Mouse (Mus musculus) limb, embryonic 14.5 days (tissue): ENCODE measurements around the gene Vps72. TPM values are rescaled to one million over a fixed set of nuclear protein-coding genes. Genes with fewer than 3 reads are reported as not detected.
"Not testable (repeated sequence)": the region's sequence is repeated elsewhere in the genome, so short reads cannot be mapped to it uniquely, and the experiment has no call there.

Experiments used
- ATAC-seq: fragments of 200-750 bp; cut with Nextera tagmentation; 2 replicates; pipeline ENCODE4 v1.8.0; 2017; ENCODE audit warnings: low read depth, moderate number of reproducible peaks, moderate TSS enrichment; ENCODE audit not compliant: low FRiP score
- DNase-seq: peaks from one replicate; pipeline ENCODE4 v3.0.0-alpha.2; 2015; ENCODE audit warnings: low spot score
- H3K27ac ChIP-seq: fragments of 300-500 bp; sonication (generic); replicated peaks from 2 replicates; pipeline ENCODE4 v1.5.1; 2014; ENCODE audit warnings: low read depth, mild to moderate bottlenecking, low read length, moderate library complexity, mixed read lengths
- H3K27me3 ChIP-seq: fragments of 300-500 bp; sonication (generic); 2 replicates; pipeline ENCODE4 v1.6.1; 2014; ENCODE audit warnings: low read length, mixed read lengths; ENCODE audit not compliant: control insufficient read depth, insufficient read depth
- H3K36me3 ChIP-seq: fragments of 300-500 bp; sonication (generic); 2 replicates; pipeline ENCODE4 v1.6.1; 2014; ENCODE audit warnings: mild to moderate bottlenecking, low read length, moderate library complexity, mixed read lengths; ENCODE audit not compliant: control insufficient read depth, insufficient read depth
- H3K4me1 ChIP-seq: fragments of 300-500 bp; sonication (generic); 2 replicates; pipeline ENCODE4 v1.6.1; 2014; ENCODE audit warnings: antibody characterized with exemption, low read length, mixed read lengths; ENCODE audit not compliant: control insufficient read depth, insufficient read depth
- H3K4me2 ChIP-seq: fragments of 300-500 bp; sonication (generic); replicated peaks from 2 replicates; pipeline ENCODE4 v1.6.1; 2014; ENCODE audit warnings: low read depth, mild to moderate bottlenecking, low read length, moderate library complexity; ENCODE audit not compliant: severe bottlenecking
- H3K4me3 ChIP-seq: fragments of 300-500 bp; sonication (generic); replicated peaks from 2 replicates; pipeline ENCODE4 v1.5.1; 2014; ENCODE audit warnings: low read length
- H3K9ac ChIP-seq: fragments of 300-500 bp; sonication (generic); 2 replicates; pipeline ENCODE4 v1.6.1; 2014; ENCODE audit warnings: mild to moderate bottlenecking, low read depth, low read length, moderate library complexity; ENCODE audit not compliant: severe bottlenecking
- H3K9me3 ChIP-seq: fragments of 300-500 bp; sonication (generic); 2 replicates; pipeline ENCODE4 v1.6.1; 2016; ENCODE audit warnings: low read length; ENCODE audit not compliant: control insufficient read depth
- POLR2A ChIP-seq: fragments of 200-500 bp; IDR thresholded peaks from 2 replicates; pipeline ENCODE4 v1.8.0; 2012; ENCODE audit warnings: inconsistent platforms, mild to moderate bottlenecking, moderate library complexity, borderline replicate concordance; ENCODE audit not compliant: insufficient read depth, insufficient read length; ENCODE audit errors: extremely low read depth
- WGBS: fragments of 180-500 bp; shearing (Covaris S2); extraction: QIAGEN DNeasy Blood & Tissue Kit; methylation state at CpG from one replicate; pipeline ENCODE4 v1.1.7; 2014; 5-methylcytosine and 5-hydroxymethylcytosine counted together
- polyA plus RNA-seq, 2 experiments: library from polyadenylated mRNA; depleted of rRNA in 1 of 2; stranded (reverse) in 1 of 2; unstranded in 1 of 2; fragments of >200 nt; fragmentation: Nextera tagmentation in 1 of 2; extraction: Ambion mirVana in 1 of 2; gene quantifications; 2 replicates each; pipeline versions ENCODE4 v1.2.1 to v1.2.3; 2012 to 2014

Gene Vps72
- polyA plus RNA-seq, 2 experiments: 130 to 141 TPM

DNA sequence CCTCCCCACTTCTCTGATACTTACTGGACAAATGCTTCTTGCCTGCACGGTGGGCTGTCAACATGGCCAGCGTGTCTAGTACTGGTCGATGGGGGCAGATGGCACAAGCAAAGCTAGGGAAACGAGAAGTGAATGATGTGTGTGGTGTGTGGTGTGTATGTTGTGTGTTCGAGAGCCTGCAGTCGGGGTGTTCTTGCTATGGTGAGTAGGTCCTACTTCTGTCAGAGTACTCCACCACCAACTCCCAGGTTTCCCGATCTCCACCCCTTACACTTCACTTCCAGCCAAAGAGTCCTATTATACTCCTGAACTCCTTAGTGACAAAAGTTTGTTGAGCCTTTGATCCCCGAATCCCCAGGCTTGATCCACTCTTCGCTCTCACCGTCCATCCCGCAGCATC is 22.4 kb downstream of the Vps72 start:
- Histone ChIP-seq H3K4me2 (peak overlapping the region; percentile 70), H3K36me3 (peaks cover 21% of the 10 kb centered on the region), H3K4me3 (peak overlapping the region; percentile 72), H3K27ac (peak overlapping the region; percentile 76; the same call in 1 of the 2 replicates), H3K4me1 (peaks cover 11% of the 10 kb centered on the region; the same call in 1 of the 2 replicates), H3K27me3 (no peaks in the 10 kb centered on the region), H3K9ac (peak overlapping the region; percentile 73), H3K9me3 (no peaks in the 10 kb centered on the region)
- no peak for TF ChIP-seq POLR2A
- 55% methylated on average over 11 of the region's 11 CpGs for WGBS
- ATAC-seq (no peak), DNase-seq (no peak)

DNA sequence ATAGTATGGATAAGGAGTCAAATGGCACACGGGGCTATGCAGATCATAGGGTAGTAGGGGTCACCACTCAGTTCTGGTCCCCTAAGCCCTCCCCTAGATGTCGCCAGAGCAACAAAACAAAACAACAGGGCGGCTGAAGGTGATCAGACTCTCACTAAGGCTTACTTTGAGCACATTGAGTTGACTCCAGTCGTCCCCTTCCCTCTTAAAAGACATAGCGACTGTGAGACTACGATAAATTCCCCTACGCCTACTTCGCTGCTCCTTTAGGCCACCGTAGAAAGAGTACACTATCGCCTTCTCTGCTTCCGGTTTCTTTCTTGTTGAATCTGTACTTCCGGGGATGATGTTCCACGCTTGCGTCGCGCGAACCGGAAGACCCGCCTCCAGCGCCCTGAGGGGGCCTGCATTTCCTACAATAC is 22.9 kb downstream of the Vps72 start, which contains the start of the genes Scnm1 and Lysmd1:
Gene Scnm1, minus strand, starts transcription at position 332 of the 422 bp plus-strand sequence.
Gene Lysmd1, plus strand, starts transcription at position 409 of the 422 bp plus-strand sequence.
- no peaks in the 10 kb centered on the region for H3K27me3 ChIP-seq
- WGBS: under 1% methylated on average over 20 of the region's 20 CpGs
- H3K4me1 ChIP-seq: peaks cover 11% of the 10 kb centered on the region; the same call in 1 of the 2 replicates
- peaks cover 21% of the 10 kb centered on the region for H3K36me3 ChIP-seq
- H3K9me3 ChIP-seq: no peaks in the 10 kb centered on the region
- DNase-seq: peak; percentile 96
- peak within 1 kb of the TSS; percentile 76 for H3K27ac ChIP-seq
- TF ChIP-seq POLR2A: no peak
- peak within 1 kb of the TSS; percentile 73 for H3K9ac ChIP-seq
- ATAC-seq: peak; percentile 93
- peak within 1 kb of the TSS; percentile 70 for H3K4me2 ChIP-seq
- H3K4me3 ChIP-seq: peak within 1 kb of the TSS; percentile 72

DNA sequence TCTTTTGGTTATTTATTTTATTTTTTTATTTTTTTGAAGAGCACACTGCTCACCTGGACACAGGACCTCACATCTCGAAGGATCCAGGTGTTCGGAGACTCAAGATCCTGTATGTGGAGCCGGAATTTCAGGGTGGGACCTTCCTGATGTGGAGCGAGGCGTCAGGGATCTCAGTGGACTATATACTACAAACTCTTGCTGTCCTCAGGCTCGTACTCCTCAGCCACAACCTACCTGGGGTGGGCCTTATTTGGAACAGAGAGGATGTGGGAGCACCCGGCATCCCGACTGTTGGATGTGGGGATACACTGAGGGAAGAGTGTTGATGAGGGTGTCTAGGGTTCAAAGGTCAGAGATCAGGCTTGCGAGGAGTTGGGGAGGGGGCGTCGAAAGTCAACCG is 23.3 kb downstream of the Vps72 start:
- H3K27me3 ChIP-seq, H3K9ac ChIP-seq, DNase-seq, H3K9me3 ChIP-seq, H3K4me2 ChIP-seq, H3K27ac ChIP-seq: not testable (repeated sequence)
- ATAC-seq: peak; percentile 20; the same call in 1 of the 2 replicates
- Histone ChIP-seq H3K36me3 (peaks cover 16% of the 10 kb centered on the region), H3K4me1 (peaks cover 11% of the 10 kb centered on the region; the same call in 1 of the 2 replicates), H3K4me3 (peak overlapping the region; percentile 72)
- no CpG with 5 or more reads among the region's 12 CpGs for WGBS

DNA sequence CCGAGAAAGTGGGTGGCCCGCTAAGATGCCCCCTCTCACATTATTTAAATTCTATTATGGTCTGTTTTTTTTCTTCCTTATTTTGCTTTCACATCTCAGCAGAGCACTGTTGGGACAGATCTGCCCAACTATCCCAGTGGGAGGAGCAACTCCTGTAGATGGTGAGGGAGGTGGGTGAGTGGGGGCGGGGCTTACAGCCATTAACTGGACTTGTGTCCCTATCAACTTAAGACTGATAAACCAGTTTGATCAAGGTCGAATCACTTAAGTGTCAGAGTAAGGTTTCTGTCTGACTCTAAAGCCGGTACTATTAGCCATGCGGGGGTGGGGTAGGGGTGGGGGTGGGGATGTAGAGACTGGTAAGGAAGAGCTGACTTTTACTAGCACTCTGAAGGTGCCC is 24.2 kb downstream of the Vps72 start:
- DNase-seq: no peak
- no peak overlapping the region for H3K27ac ChIP-seq
- H3K27me3 ChIP-seq: no peaks in the 10 kb centered on the region
- ATAC-seq: no peak
- no peak overlapping the region for H3K9ac ChIP-seq
- peak overlapping the region; percentile 55 for H3K4me2 ChIP-seq
- TF ChIP-seq POLR2A: no peak
- peaks cover 16% of the 10 kb centered on the region; the same call in 1 of the 2 replicates for H3K36me3 ChIP-seq
- peaks cover 11% of the 10 kb centered on the region; the same call in 1 of the 2 replicates for H3K4me1 ChIP-seq
- peak overlapping the region; percentile 34 for H3K4me3 ChIP-seq
- 25% methylated on average over 6 of the region's 6 CpGs for WGBS
- no peaks in the 10 kb centered on the region for H3K9me3 ChIP-seq

DNA sequence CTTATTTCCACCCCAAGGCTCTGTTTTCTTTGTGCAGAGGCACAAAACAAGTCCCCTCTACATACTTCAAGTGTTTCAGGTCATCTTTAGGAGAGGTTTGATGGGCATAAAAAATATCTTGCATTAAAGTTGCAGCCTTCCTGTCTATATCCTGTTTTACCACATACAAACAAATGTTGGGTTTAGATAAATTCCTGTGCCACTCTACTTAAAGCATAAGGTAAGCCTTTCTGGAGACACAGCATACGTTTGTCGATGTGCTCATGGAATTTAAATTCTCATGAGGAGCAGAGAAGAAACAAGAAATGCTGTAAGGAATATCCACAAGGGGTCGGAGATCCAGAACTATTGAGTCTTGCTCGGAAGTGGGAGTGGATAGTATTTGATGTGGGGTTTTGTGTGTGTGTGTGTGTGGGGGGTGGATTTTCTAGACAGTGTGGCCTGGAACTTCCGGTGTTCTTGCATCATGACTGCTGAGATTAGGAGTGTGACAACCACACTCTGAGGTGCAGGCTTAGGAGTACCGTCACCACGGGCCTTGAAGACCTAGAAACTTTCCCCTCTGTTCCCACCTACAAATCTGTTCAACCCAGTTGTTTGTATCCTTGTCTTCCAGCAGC is 24.7 kb downstream of the Vps72 start:
- Histone ChIP-seq H3K9me3 (no peaks in the 10 kb centered on the region), H3K9ac (no peak overlapping the region), H3K4me1 (peaks cover 11% of the 10 kb centered on the region; the same call in 1 of the 2 replicates), H3K27ac (no peak overlapping the region), H3K4me2 (peak overlapping the region; percentile 55), H3K36me3 (peaks cover 17% of the 10 kb centered on the region), H3K27me3 (no peaks in the 10 kb centered on the region), H3K4me3 (peak overlapping the region; percentile 34)
- DNase-seq: no peak
- WGBS: 85% methylated on average over 7 of the region's 7 CpGs
- TF ChIP-seq POLR2A: no peak
- ATAC-seq: no peak
